Mouse (Mus musculus) ES-E14 (cell line): Measurements from ENCODE around the gene Atp5e.

Source experiments
- CHD2 ChIP-seq: IDR thresholded peaks from 2 replicates; pipeline ENCODE4 v1.6.1; 2014; ENCODE audit warnings: mild to moderate bottlenecking, low read depth, low read length, inconsistent platforms
- HCFC1 ChIP-seq: IDR thresholded peaks from 2 replicates; pipeline ENCODE4 v1.6.1; 2012; ENCODE audit warnings: low read length, inconsistent platforms, borderline replicate concordance; ENCODE audit not compliant: insufficient read depth
- MAFK ChIP-seq: IDR thresholded peaks from 2 replicates; pipeline ENCODE4 v1.6.1; 2014; ENCODE audit warnings: mild to moderate bottlenecking, low read depth, low read length, inconsistent platforms; ENCODE audit not compliant: insufficient read depth

DNA sequence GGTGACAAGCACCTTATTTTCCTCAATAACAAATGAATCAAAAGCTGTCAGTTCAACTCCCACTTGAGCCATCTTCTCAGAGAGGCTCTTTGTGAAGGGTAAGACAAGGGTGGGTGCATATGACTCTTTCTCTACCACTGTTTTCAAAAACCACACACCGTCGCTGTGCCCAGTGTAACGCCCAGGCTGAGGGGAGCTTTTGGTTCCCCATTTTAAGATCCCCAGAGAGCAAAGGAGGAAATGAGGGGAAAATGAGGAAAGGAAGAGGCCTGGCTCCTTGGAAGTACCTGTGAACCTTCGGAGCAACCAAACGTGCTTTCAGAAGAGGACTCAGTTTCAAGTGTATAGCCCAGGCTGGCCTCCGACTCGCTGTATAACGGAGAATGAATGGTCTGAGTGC lies 45.9 kb upstream of the Atp5e start:
- no peak for TF ChIP-seq MAFK
- no peak for TF ChIP-seq HCFC1
- no peak for TF ChIP-seq CHD2
